Mouse (Mus musculus): Measurements from ENCODE around the gene Tcte3. TPM values are rescaled to one million over a fixed set of nuclear protein-coding genes. Genes with fewer than 3 reads are reported as not detected.
"Not testable (repeated sequence)": the region's sequence is repeated elsewhere in the genome, so short reads cannot be mapped to it uniquely, and the experiment has no call there.

Gene Tcte3
- polyA plus RNA-seq, 1 experiment from 2014 or later = not detected

- not testable (repeated sequence) for H3K9me3 ChIP-seq; H3K36me3 ChIP-seq; H3K4me3 ChIP-seq; H3K9ac ChIP-seq; H3K27ac ChIP-seq; H3K27me3 ChIP-seq (replicated peaks); H3K4me1 ChIP-seq
- 0 out of 2 replicates have a peak, but pooled peaks have one; percentile 5 for ATAC-seq (ENCODE audit: low FRiP score, low read depth)
- H3K4me2 ChIP-seq (replicated peaks) = 0 out of 2 replicates have a peak overlapping the region, but pooled peaks have one; percentile 38
- 5% methylated on average over 4 of the region's 7 CpGs for WGBS
These were observed 63.4 kb downstream of the Tcte3 start for GRCm38 (mm10) chr17:14977718-14978361.

Other genes with a start within 250 kb of the Tcte3 start
- gene Wdr27, start 98.3 kb downstream of the Tcte3 start, polyA plus RNA-seq (2016; fragmentation: Nextera tagmentation; extraction: Ambion mirVana) = 6.9 and 7.6 TPM in 2 replicates
- gene 1600012H06Rik, start 98.3 kb downstream of the Tcte3 start, polyA plus RNA-seq (2016; fragmentation: Nextera tagmentation; extraction: Ambion mirVana) = 33.9 and 37.2 TPM in 2 replicates
- 18.7 and 20.2 TPM in 2 replicates for gene Phf10, start 80.2 kb downstream of the Tcte3 start, polyA plus RNA-seq (2016; fragmentation: Nextera tagmentation; extraction: Ambion mirVana)
- 10.6 and 14.2 TPM in 2 replicates for gene 9030025P20Rik, start 63.0 kb downstream of the Tcte3 start, polyA plus RNA-seq (2016; fragmentation: Nextera tagmentation; extraction: Ambion mirVana)
- gene Gm3417, start 62.7 kb downstream of the Tcte3 start, polyA plus RNA-seq (2016; fragmentation: Nextera tagmentation; extraction: Ambion mirVana) = 1.2 and 1.7 TPM in 2 replicates
- 9.2 and 11.8 TPM in 2 replicates for gene Gm3435, start 31.3 kb downstream of the Tcte3 start, polyA plus RNA-seq (2016; fragmentation: Nextera tagmentation; extraction: Ambion mirVana)
- 99.1 and 107 TPM in 2 replicates for gene Ermard, start 280 bp downstream of the Tcte3 start, polyA plus RNA-seq (2016; fragmentation: Nextera tagmentation; extraction: Ambion mirVana)
- 3.9 and 4.0 TPM in 2 replicates for gene Gm3448, start within 50 bp of the Tcte3 start, polyA plus RNA-seq (2016; fragmentation: Nextera tagmentation; extraction: Ambion mirVana)

All from neural tube, embryonic 12.5 days (tissue).